Mouse (Mus musculus): ENCODE data around the gene Hps4.

Gene Hps4

DNA sequence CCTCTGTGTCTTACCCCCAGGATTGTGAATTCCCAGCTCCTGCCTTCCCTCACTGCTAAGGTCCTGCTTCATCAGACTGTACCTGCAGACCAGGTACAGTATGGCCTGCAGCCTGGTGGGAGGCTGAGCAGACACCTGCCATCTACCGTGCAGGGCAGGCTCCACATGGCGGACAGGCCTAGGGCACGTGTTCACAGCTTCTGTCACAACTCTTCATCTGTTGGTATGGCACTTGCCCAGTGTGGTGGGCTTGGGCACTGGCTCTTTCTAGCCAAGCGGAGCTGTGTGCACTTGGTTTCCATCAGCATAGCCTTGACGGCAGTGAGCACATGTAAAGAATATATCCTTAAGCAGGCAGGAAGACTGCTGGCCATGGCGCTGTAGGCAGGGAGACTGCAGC, 24.0 kb downstream of the Hps4 start:
- no peak for DNase-seq (ENCODE audit: extremely low spot score, low spot score)

GRCm38 (mm10) chr5:112367338-112367737, 24.5 kb downstream of the Hps4 start:
- DNase-seq (ENCODE audit: extremely low spot score, low spot score) = no peak

DNA sequence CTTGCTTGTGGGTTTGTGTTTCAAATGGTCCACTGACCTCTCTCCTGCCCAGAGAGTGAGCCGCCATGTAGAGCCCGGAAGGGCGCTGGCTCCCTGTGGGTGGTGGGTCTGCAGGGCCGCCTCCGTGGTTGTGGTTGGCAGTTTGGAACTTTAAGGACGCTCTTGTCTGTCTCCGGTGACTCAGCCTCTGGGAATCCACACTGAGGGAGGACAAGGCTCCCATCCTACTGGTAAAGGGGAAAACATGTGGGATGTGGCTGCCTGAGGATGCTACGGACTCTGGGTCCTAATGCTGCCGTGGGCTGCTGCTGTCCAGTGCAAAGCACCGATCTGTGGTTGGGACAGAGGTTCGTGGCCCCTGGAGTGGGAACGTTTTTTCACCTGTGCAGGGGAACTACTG, 25.0 kb downstream of the Hps4 start:
- DNase-seq (ENCODE audit: extremely low spot score, low spot score) = no peak

GRCm38 (mm10) chr5:112368666-112369065, 25.8 kb downstream of the Hps4 start:
- DNase-seq (ENCODE audit: extremely low spot score, low spot score) = no peak

DNA sequence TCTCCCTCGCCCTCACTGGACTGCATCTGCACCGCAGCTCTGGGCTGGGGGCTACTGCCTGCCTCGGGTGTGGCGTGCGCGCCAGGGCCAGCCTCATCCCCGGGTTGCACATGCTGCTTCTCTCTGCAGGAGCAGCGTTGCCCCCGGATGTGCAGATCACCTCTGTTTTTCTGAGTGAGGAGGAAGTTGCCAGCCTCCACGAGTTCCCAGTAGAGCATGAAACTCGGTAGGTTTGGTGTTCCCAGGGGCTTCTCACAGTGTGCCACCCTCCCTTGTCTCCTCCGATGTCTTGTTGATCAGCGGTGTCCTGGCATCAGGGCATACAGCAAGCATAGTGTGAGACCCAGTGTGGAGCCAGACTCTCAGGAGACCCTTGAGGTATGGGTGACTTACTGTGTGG, 26.4 kb downstream of the Hps4 start:
- no peak for DNase-seq (ENCODE audit: extremely low spot score, low spot score)

- no peak for DNase-seq (ENCODE audit: extremely low spot score, low spot score)
Observed at GRCm38 (mm10) chr5:112370236-112370813, 27.4 kb downstream of the Hps4 start.

DNA sequence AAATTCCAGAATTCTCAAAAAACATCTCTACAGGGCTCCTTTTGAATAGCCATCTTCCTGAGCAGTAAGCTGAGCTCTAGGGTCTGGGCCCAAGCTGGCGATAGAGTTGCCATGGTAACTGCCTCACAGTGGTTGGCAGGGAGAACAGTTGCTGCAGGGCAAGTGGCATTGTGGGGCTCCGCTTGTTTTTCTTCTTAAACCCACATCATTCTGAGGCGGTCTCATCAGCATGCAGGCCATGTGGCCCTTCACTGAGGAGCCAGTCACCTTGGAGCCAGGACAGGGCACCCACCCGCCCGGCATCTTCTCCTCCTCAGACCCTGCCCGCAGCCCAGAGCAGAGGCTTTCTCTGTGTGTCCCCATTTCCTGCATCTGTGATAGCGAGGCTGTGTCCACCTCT, 29.1 kb downstream of the Hps4 start:
- no peak for DNase-seq (ENCODE audit: extremely low spot score, low spot score)

DNA sequence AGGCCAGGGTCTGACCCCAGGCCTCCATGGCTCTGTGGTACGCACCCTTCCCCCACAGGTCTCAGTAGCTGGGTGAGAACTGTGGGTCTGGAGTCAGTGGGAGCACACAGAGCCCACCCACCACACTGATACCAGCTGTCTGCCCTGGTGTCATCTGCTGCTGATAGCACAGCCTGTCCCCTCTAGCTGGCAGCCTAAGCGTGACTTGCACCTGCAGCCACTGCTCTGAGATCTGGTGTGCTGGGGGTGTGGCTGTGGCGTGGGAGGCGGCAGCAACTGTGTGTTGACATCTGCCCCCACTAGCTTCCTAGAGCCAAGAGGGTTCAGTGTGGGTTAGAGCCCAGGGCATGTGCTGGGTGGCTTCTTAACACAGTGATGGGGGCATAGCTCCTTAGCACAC, 33.2 kb downstream of the Hps4 start:
- no peak for DNase-seq (ENCODE audit: extremely low spot score, low spot score)

DNA sequence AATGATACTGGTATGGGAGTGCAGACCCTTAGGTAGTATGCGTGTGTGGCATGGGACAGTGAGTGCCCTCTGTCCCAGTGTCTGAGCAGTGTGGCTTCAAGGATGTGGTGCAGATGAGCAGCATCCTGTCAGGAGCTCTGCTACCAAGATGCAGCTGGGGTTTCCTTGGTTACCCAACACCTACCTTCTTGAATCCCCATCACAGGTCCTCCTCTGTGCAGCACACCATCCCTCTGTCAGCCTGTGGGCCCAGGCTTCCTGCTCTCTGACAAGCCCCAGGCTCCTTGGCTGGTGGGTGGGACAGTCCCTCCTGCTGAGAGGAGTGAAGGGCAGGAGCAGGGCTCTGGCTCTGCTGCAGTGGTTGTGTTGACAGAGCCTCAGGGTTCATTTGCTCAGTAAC, 34.5 kb downstream of the Hps4 start:
- DNase-seq (ENCODE audit: extremely low spot score, low spot score) = no peak

DNA sequence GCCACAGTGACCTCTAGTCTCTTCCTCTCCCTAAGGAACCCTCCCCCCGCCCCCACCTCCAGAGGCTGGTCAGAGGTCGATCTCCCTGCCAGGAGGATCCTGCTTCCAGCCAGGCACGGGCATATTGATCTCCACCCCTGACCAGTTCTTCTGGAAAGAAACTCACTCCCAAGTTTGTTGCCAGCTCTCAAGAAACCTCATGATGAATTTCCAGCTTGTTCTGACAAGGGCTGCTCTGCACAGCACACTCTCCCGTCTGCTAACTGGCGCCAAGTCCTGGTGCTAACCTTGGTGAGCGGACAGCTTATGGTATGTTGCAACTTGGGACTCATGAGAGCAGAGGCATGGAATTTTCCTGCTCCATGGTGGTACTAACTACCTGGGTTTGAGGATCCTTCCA, 35.8 kb downstream of the Hps4 start:
- DNase-seq (ENCODE audit: extremely low spot score, low spot score) = no peak

GRCm38 (mm10) chr5:112381154-112381553, 38.3 kb downstream of the Hps4 start:
- no peak for DNase-seq (ENCODE audit: extremely low spot score, low spot score)

DNA sequence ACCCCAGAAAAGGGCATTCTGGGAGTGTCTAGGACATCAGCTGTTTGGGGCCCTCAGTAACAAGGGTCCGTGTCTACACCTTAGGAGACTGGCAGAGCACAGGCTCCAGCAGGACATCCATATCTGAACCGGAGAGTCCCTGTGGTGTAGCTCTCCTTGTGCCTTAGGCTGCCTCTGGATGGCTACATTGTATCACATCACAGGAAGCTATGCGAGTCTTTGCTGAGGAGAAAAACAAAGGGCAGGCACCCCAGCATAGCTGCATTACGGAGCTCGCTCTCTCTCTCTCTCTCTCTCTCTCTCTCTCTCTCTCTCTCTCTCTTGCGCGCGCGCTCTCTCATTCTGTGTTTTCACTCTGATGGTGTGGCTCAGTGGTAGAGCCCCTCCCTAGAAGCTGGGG, 39.2 kb downstream of the Hps4 start:
- no peak for DNase-seq (ENCODE audit: extremely low spot score, low spot score)

- no peak for DNase-seq (ENCODE audit: extremely low spot score, low spot score)
Observed at GRCm38 (mm10) chr5:112382641-112383330, 39.9 kb downstream of the Hps4 start.

GRCm38 (mm10) chr5:112384805-112385472, 42.1 kb downstream of the Hps4 start:
- DNase-seq (ENCODE audit: extremely low spot score, low spot score) = no peak

DNA sequence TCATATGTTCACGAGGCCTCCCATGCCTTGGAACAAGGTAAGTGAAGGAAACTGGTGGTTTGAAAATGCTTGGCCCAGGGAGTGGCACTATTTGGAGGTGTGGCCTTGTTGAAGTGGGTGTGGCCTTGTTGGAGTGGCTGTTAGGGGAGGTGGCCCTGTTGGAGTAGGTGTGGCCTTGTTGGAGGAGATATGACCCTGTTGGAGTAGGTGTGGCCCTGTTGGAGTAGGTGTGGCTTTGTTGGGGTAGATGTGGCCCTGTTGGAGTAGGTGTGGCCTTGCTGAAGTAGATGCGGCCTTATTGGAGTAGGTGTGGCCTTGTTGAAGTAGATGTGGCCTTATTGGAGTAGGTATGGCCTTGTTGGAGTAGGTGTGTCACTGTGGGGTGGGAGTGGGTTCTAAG, 43.1 kb downstream of the Hps4 start:
- DNase-seq (ENCODE audit: extremely low spot score, low spot score) = no peak

- no peak for DNase-seq (ENCODE audit: extremely low spot score, low spot score)
Observed at GRCm38 (mm10) chr5:112389352-112389751, 46.5 kb downstream of the Hps4 start.

- DNase-seq (ENCODE audit: extremely low spot score, low spot score) = no peak
Observed at GRCm38 (mm10) chr5:112391002-112391401, 48.1 kb downstream of the Hps4 start.

- DNase-seq (ENCODE audit: extremely low spot score, low spot score) = no peak
Observed at GRCm38 (mm10) chr5:112391676-112392323, 48.9 kb downstream of the Hps4 start.

GRCm38 (mm10) chr5:112393741-112394414, 51.0 kb downstream of the Hps4 start:
- peak; percentile 27 for DNase-seq (ENCODE audit: extremely low spot score, low spot score)

DNA sequence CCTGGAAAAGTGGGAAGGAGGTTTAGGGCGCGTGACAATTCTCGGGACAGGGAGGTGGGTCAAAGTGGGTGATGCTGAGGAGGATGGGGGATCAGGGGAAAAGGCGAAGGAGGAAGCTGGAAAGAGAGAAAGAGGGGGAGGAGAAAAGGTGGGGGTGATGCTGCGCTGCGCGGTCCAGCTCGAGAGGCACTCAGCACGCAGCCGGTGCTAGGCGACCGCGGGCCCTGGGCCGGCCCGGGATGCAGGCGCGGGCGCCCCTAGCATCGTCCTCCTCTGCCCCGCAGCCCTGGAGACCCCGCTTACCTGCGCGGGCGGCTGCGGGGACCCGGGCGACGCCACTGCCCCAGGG, 51.5 kb downstream of the Hps4 start:
- DNase-seq (ENCODE audit: extremely low spot score, low spot score) = no peak

DNA sequence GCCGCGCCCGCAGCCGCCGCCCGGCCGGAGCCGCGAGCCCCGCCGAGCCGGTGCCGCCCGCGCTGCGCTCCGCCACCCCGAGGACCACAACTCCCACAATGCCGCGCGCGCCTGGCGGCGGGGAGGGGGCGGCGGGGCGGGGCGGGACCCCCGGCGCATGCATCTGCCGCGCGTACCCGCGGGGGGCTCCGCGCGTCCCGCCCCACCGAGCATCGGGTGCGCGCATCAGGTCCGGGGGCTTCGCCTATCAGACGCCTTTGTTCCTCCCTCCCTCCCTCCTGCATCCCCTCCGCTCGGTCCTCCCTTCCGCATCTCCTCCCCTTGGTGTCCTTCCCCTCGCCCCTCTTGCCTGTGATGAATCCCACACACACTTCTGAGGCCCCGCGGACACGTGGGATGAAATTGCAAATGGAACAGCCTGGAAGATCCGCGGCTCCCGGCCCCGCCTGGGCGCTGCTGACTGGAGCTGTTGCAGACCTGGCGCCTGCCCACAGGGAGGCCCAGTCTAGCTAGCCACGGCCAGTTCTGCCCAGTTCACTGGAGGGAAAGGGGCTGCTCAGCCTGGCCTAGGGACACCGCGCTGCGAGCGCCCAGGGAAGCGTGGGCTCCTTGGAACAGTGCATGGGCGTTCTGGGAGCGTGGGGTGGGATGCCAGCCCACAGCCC, 52.0 kb downstream of the Hps4 start, which contains the start of gene Asphd2:
Gene Asphd2 (minus strand): TSS at position 88 of the 665 bp plus-strand sequence.
- peak; percentile 88 for DNase-seq (ENCODE audit: extremely low spot score, low spot score)
